Mouse (Mus musculus): ENCODE data around the gene Homer1.

The Homer1 gene

GRCm38 (mm10) chr13:93340555-93341278 is 41.3 kb downstream of the Homer1 start:
- no peak for DNase-seq (ENCODE audit: low read depth, low spot score)

GRCm38 (mm10) chr13:93342641-93343040 is 43.2 kb downstream of the Homer1 start:
- DNase-seq (ENCODE audit: low read depth, low spot score) = no peak

- DNase-seq (ENCODE audit: low read depth, low spot score) = no peak
Observed at GRCm38 (mm10) chr13:93344395-93344794, 45.0 kb downstream of the Homer1 start.

- DNase-seq (ENCODE audit: low read depth, low spot score) = no peak
Observed at GRCm38 (mm10) chr13:93345854-93346253, 46.4 kb downstream of the Homer1 start.

GRCm38 (mm10) chr13:93352030-93352429 is 52.6 kb downstream of the Homer1 start:
- no peak for DNase-seq (ENCODE audit: low read depth, low spot score)

GRCm38 (mm10) chr13:93354420-93355278 is 55.2 kb downstream of the Homer1 start:
- DNase-seq (ENCODE audit: low read depth, low spot score) = no peak

GRCm38 (mm10) chr13:93355279-93355587 is 55.8 kb downstream of the Homer1 start:
- no peak for DNase-seq (ENCODE audit: low read depth, low spot score)

- DNase-seq (ENCODE audit: low read depth, low spot score) = no peak
Observed at GRCm38 (mm10) chr13:93358522-93358921, 59.1 kb downstream of the Homer1 start.

GRCm38 (mm10) chr13:93367555-93367954 is 68.1 kb downstream of the Homer1 start:
- no peak for DNase-seq (ENCODE audit: low read depth, low spot score)

GRCm38 (mm10) chr13:93368812-93369584 is 69.6 kb downstream of the Homer1 start:
- no peak for DNase-seq (ENCODE audit: low read depth, low spot score)

GRCm38 (mm10) chr13:93374457-93374856 is 75.0 kb downstream of the Homer1 start:
- no peak for DNase-seq (ENCODE audit: low read depth, low spot score)

- no peak for DNase-seq (ENCODE audit: low read depth, low spot score)
Observed at GRCm38 (mm10) chr13:93378493-93378892, 79.1 kb downstream of the Homer1 start.

GRCm38 (mm10) chr13:93380399-93381063 is 81.1 kb downstream of the Homer1 start:
- no peak for DNase-seq (ENCODE audit: low read depth, low spot score)

GRCm38 (mm10) chr13:93381301-93381700 is 81.9 kb downstream of the Homer1 start:
- DNase-seq (ENCODE audit: low read depth, low spot score) = peak; percentile 74

- DNase-seq (ENCODE audit: low read depth, low spot score) = no peak
Observed at GRCm38 (mm10) chr13:93383092-93383491, 83.7 kb downstream of the Homer1 start.

- DNase-seq (ENCODE audit: low read depth, low spot score) = no peak
Observed at GRCm38 (mm10) chr13:93383620-93384019, 84.2 kb downstream of the Homer1 start.

- no peak for DNase-seq (ENCODE audit: low read depth, low spot score)
Observed at GRCm38 (mm10) chr13:93384481-93384880, 85.0 kb downstream of the Homer1 start.

- no peak for DNase-seq (ENCODE audit: low read depth, low spot score)
Observed at GRCm38 (mm10) chr13:93385147-93385546, 85.7 kb downstream of the Homer1 start.

GRCm38 (mm10) chr13:93387440-93387839 is 88.0 kb downstream of the Homer1 start:
- DNase-seq (ENCODE audit: low read depth, low spot score) = no peak

- DNase-seq (ENCODE audit: low read depth, low spot score) = peak; percentile 74
Observed at GRCm38 (mm10) chr13:93388594-93389241, 89.3 kb downstream of the Homer1 start.

GRCm38 (mm10) chr13:93389242-93389625 is 89.8 kb downstream of the Homer1 start:
- DNase-seq (ENCODE audit: low read depth, low spot score) = no peak

All from c-Kit-negative CD71-positive TER-119-positive erythroid progenitor cells, embryonic 14.5 days (primary cell).